Mouse (Mus musculus) liver, embryonic 14.5 days (tissue): Measurements from ENCODE around the gene Wipf1. TPM values are rescaled to one million over a fixed set of nuclear protein-coding genes. Genes with fewer than 3 reads are reported as not detected.

Source experiments
- ATAC-seq: fragments of 200-750 bp; cut with Nextera tagmentation; 2 replicates; pipeline ENCODE4 v1.8.0; 2017; ENCODE audit warnings: moderate number of reproducible peaks, mild to moderate bottlenecking, moderate library complexity; ENCODE audit not compliant: insufficient read depth
- DNase-seq, 3 experiments: peaks; one replicate each; pipeline ENCODE4 v3.0.0-alpha.2; 2012 to 2013; ENCODE audit warnings: low read depth in 3 of 3, low spot score in 3 of 3
- H3K27ac ChIP-seq: fragments of 300-500 bp; sonication (generic); 2 replicates; pipeline ENCODE4 v1.5.1; 2014; ENCODE audit warnings: moderate library complexity, mild to moderate bottlenecking, control low read depth, inconsistent platforms
- H3K27me3 ChIP-seq: fragments of 300-500 bp; sonication (generic); 2 replicates; pipeline ENCODE4 v1.6.1; 2014; ENCODE audit warnings: mild to moderate bottlenecking, low read length, moderate library complexity; ENCODE audit not compliant: control insufficient read depth, insufficient read depth
- H3K36me3 ChIP-seq: fragments of 300-500 bp; sonication (generic); replicated peaks from 2 replicates; pipeline ENCODE4 v1.6.1; 2014; ENCODE audit warnings: low read depth; ENCODE audit not compliant: control insufficient read depth, insufficient read depth
- H3K4me1 ChIP-seq, 2 experiments: fragments of 200-500 bp in 1 of 2; fragments of 300-500 bp in 1 of 2; sonication (generic) in 1 of 2; replicated peaks; 2 replicates each; pipeline ENCODE4 v1.6.1; 2012 to 2014; ENCODE audit warnings: antibody characterized with exemption in 1 of 2, inconsistent platforms in 1 of 2, low read length in 1 of 2; ENCODE audit not compliant: control insufficient read depth in 2 of 2, insufficient read depth in 2 of 2
- H3K4me2 ChIP-seq: fragments of 300-500 bp; sonication (generic); 2 replicates; pipeline ENCODE4 v1.6.1; 2014; ENCODE audit warnings: low read depth, mild to moderate bottlenecking, control low read depth, moderate library complexity
- H3K4me3 ChIP-seq, 2 experiments: fragments of 200-500 bp in 1 of 2; fragments of 300-500 bp in 1 of 2; sonication (generic) in 1 of 2; 2 replicates each; pipeline ENCODE4 v1.5.1; 2012 to 2014; ENCODE audit warnings: low read depth in 2 of 2, low read length in 2 of 2, mild to moderate bottlenecking in 2 of 2, control low read depth in 1 of 2, inconsistent platforms in 1 of 2, moderate library complexity in 1 of 2; ENCODE audit not compliant: insufficient read depth in 1 of 2
- H3K9ac ChIP-seq: fragments of 300-500 bp; sonication (generic); replicated peaks from 2 replicates; pipeline ENCODE4 v1.6.1; 2014; ENCODE audit warnings: mild to moderate bottlenecking, control low read depth, moderate library complexity
- H3K9me3 ChIP-seq: fragments of 300-500 bp; sonication (generic); 2 replicates; pipeline ENCODE4 v1.6.1; 2016; ENCODE audit warnings: low read length, mixed read lengths; ENCODE audit not compliant: control insufficient read depth
- CTCF ChIP-seq: IDR thresholded peaks from 2 replicates; pipeline ENCODE4 v1.5.1; 2016; ENCODE audit warnings: antibody characterized with exemption, low read depth, control low read depth
- EP300 ChIP-seq: IDR thresholded peaks from 2 replicates; pipeline ENCODE4 v1.6.1; 2016; ENCODE audit warnings: antibody characterized with exemption, low read depth
- WGBS: fragments of 180-500 bp; shearing (Covaris S2); extraction: QIAGEN DNeasy Blood & Tissue Kit; methylation state at CpG from one replicate; pipeline ENCODE4 v1.1.7; 2014; ENCODE audit not compliant: insufficient replicate concordance; 5-methylcytosine and 5-hydroxymethylcytosine counted together
- polyA plus RNA-seq, 2 experiments: library from polyadenylated mRNA; depleted of rRNA in 1 of 2; stranded (reverse) in 1 of 2; unstranded in 1 of 2; fragments of >200 nt; fragmentation: Nextera tagmentation in 1 of 2; extraction: Ambion mirVana in 1 of 2; gene quantifications; 2 replicates each; pipeline versions ENCODE4 v1.2.1 to v1.2.3; 2012 to 2014

Wipf1 gene
- polyA plus RNA-seq, 2 experiments, result 3.4 to 4.1 TPM

DNA sequence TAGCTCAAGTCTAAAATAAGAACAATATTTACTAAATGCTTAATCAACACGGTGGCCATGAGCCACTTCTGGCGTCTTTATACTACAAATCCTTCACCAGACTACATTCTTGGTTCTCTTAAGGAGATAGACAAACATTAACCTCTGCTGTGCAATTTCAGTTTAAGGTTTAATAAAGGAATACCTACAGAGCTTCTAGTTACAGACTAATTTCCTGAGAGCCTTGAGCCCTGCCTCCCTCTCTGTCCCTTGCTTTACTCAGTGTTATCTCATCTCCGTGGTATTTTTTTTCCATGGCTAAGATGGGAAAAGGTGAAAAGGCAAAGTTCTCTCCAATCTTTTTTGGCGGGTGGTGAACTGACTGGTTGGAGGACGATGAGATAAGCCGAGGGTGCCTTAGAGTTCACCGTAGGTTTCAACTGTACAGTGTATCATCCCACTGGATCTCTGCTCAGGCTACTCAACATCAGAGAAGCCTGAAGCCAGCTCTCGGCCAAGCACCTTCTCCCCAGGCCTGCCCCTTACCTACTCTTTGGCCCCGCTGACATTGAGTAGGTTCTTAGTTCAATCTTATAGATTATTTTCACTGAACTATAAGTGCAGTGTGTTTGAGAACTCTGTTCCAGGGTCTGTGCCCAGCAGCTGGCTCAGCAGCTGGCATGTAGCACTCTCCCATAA lies 149.1 kb downstream of the Wipf1 start:
- ATAC-seq (no peak), DNase-seq (no peak)
- TF ChIP-seq CTCF (no peak), EP300 (no peak)
- no peak overlapping the region for H3K27ac ChIP-seq
- H3K4me2 ChIP-seq, result no peak overlapping the region
- H3K36me3 ChIP-seq, result peaks cover 4% of the 10 kb centered on the region; the same call in 1 of the 2 replicates
- 65% methylated on average over 9 of the region's 9 CpGs for WGBS
- H3K9me3 ChIP-seq, result no peaks in the 10 kb centered on the region
- no peak overlapping the region for H3K4me3 ChIP-seq
- H3K4me1 ChIP-seq, result peaks cover 5 to 10% of the 10 kb centered on the region in 2 experiments; a peak in 3 of 4 replicates
- no peak overlapping the region for H3K9ac ChIP-seq
- no peaks in the 10 kb centered on the region for H3K27me3 ChIP-seq

DNA sequence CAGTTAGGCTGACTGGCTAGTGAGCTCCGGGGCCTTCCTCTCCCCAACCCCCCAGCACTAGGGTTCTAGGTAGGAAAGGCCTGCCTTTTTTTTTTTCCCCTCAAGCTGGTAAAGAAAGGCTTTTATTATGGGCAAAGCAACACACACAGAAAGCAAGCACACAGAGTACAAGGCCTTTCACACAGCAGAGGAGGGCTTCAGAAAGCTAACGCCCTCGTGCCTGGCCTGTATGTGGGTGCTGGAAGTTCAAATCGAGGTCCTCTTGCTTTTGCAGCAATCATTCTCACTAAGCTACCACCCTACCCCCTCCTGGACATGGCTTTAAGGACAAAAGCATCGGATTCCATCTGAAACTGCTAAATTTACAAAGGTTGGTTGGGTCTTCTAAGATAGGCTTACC lies 149.9 kb downstream of the Wipf1 start:
- DNase-seq (no peak), ATAC-seq (no peak)
- TF ChIP-seq EP300, result no peak
- TF ChIP-seq CTCF, result no peak
- Histone ChIP-seq H3K4me2 (no peak overlapping the region), H3K36me3 (peaks cover 4% of the 10 kb centered on the region; the same call in 1 of the 2 replicates), H3K4me3 (no peak overlapping the region), H3K9ac (no peak overlapping the region), H3K27ac (no peak overlapping the region), H3K4me1 (peaks cover 3 to 6% of the 10 kb centered on the region in 2 experiments; a peak in 2 of 4 replicates), H3K9me3 (no peaks in the 10 kb centered on the region), H3K27me3 (no peaks in the 10 kb centered on the region)
- WGBS, result 79% methylated on average over 5 of the region's 5 CpGs

Other genes with a start within 250 kb of the Wipf1 start
- 14.9 and 20.1 TPM in 2 replicates for gene Scrn3, start 217.1 kb downstream of the Wipf1 start, polyA plus RNA-seq (2012; rRNA removed)
- gene Scrn3, start 217.1 kb downstream of the Wipf1 start, polyA plus RNA-seq (2014; fragmentation: Nextera tagmentation; extraction: Ambion mirVana), result 22.4 and 25.2 TPM in 2 replicates
- 6.2 and 13.8 TPM in 2 replicates for gene Cir1, start 217.0 kb downstream of the Wipf1 start, polyA plus RNA-seq (2012; rRNA removed)
- gene Cir1, start 217.0 kb downstream of the Wipf1 start, polyA plus RNA-seq (2014; fragmentation: Nextera tagmentation; extraction: Ambion mirVana), result 19.2 and 20.5 TPM in 2 replicates
- 3.0 and 4.1 TPM in 2 replicates for gene Gpr155, start 143.2 kb downstream of the Wipf1 start, polyA plus RNA-seq (2012; rRNA removed)
- 8.9 and 9.0 TPM in 2 replicates for gene Gpr155, start 143.2 kb downstream of the Wipf1 start, polyA plus RNA-seq (2014; fragmentation: Nextera tagmentation; extraction: Ambion mirVana)
- gene Chrna1, start 50.6 kb upstream of the Wipf1 start, polyA plus RNA-seq (2012; rRNA removed), result 0.01 TPM in 2 replicates
- 0.10 and 0.13 TPM in 2 replicates for gene Chrna1, start 50.6 kb upstream of the Wipf1 start, polyA plus RNA-seq (2014; fragmentation: Nextera tagmentation; extraction: Ambion mirVana)
- gene Chn1, start 245.6 kb upstream of the Wipf1 start, polyA plus RNA-seq (2012; rRNA removed), result 0.53 and 0.70 TPM in 2 replicates
- gene Chn1, start 245.6 kb upstream of the Wipf1 start, polyA plus RNA-seq (2014; fragmentation: Nextera tagmentation; extraction: Ambion mirVana), result 0.34 and 0.39 TPM in 2 replicates